Mouse (Mus musculus) lung, adult 2 months (tissue): Measurements from ENCODE around the gene Zfp827. TPM values are rescaled to one million over a fixed set of nuclear protein-coding genes. Genes with fewer than 3 reads are reported as not detected.

ENCODE experiments used
- DNase-seq: peaks from one replicate; pipeline ENCODE4 v3.0.0; 2022
- H3K4me1 ChIP-seq: fragments of 200-500 bp; 2 replicates; pipeline ENCODE4 v1.6.1; 2011; ENCODE audit warnings: low read length; ENCODE audit not compliant: control insufficient read depth, insufficient read depth
- H3K4me3 ChIP-seq: fragments of 200-500 bp; replicated peaks from 2 replicates; pipeline ENCODE3; 2011; ENCODE audit warnings: low read depth, mild to moderate bottlenecking, control low read depth, low read length; ENCODE audit errors: extremely low read depth
- CTCF ChIP-seq: fragments of 200-500 bp; IDR thresholded peaks from 2 replicates; pipeline ENCODE4 v1.5.1; 2011; ENCODE audit warnings: mild to moderate bottlenecking, low read length, control low read depth; ENCODE audit not compliant: insufficient read depth
- POLR2A ChIP-seq: fragments of 200-500 bp; IDR thresholded peaks from 2 replicates; pipeline ENCODE4 v1.6.1; 2011; ENCODE audit warnings: low read depth, mild to moderate bottlenecking, control low read depth, low read length, borderline replicate concordance; ENCODE audit errors: extremely low read depth
- WGBS: fragments of 180-500 bp; shearing (Covaris S2); methylation state at CpG from one replicate; pipeline ENCODE4 v1.1.7; 2018; 5-methylcytosine and 5-hydroxymethylcytosine counted together
- polyA plus RNA-seq: library from polyadenylated mRNA; depleted of rRNA; stranded (reverse); fragments of >200 nt; gene quantifications from 2 replicates; pipeline ENCODE4 v1.2.3, GENCODE M21; 2012; rRNA removed

Gene Zfp827
- polyA plus RNA-seq, 1 experiment, result 9.6 TPM

DNA sequence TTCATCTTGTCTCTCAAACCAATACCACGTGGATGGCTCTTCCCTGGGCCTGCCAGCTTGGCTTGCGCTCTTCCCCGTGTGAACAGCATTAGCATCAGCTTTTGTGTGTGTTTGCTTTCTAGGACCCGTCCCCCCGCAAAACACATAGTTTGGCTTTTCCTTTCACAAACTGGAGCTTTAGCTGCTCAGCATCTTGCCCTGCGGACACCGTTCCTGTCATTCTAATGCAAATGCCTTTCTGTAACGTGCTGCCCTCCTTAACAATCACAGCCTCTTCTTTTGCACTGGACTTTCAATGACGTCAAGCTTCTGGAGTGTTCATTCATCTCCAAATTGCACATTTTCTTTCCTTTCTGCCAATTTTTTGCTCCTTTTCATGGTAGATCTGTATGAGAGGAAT, 196.1 kb downstream of the Zfp827 start:
- DNase-seq, result no peak
- no peak for TF ChIP-seq CTCF
- no peak for TF ChIP-seq POLR2A
- H3K4me3 ChIP-seq, result no peak overlapping the region
- H3K4me1 ChIP-seq, result no peaks in the 10 kb centered on the region
- WGBS, result 93% methylated on average over 9 of the region's 9 CpGs

DNA sequence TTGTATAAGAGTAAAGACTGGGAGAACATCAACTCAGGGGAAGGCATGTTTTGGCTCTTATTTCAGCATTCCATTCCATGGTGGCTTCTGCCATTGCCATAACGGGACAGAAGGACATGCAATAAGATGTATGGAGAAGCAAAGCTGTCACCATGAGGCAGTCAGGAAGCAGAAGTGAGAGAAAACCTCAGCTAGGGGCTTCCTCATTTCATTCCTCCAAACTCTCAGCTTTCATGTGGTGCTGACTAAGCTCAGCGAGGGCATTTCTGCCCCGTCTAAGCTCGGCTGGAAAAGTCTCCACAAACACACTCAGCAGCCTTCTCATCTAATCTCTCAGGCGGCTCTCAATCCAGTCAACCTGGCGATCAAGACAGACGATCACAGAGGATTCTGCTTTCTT, 197.3 kb downstream of the Zfp827 start:
- Histone ChIP-seq H3K4me3 (no peak overlapping the region), H3K4me1 (no peaks in the 10 kb centered on the region)
- no peak for DNase-seq
- TF ChIP-seq POLR2A (no peak), CTCF (no peak)
- 56% methylated on average over 7 of the region's 7 CpGs for WGBS

DNA sequence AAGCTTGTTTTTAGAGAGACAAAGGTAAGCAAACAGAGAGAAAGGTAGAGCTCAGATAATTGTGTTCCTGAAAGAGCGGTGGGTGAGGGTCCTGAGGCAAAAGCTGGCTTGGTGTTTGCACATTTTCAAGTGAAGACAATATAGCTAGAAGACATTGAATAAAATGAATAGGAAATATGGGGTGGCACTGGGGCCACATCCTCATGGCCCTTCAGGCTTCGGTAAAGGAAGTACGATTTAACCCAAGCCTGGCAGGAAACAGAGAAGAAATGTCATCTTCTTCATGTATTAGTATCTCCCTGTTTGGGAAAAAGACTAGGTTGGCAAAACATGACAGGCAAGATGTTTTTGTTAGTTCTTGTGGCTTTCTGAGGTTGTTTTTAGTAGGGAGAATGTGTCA, 197.8 kb downstream of the Zfp827 start:
- Histone ChIP-seq H3K4me1 (no peaks in the 10 kb centered on the region), H3K4me3 (no peak overlapping the region)
- DNase-seq, result no peak
- TF ChIP-seq CTCF (no peak), POLR2A (no peak)
- 73% methylated on average over 3 of the region's 3 CpGs for WGBS

DNA sequence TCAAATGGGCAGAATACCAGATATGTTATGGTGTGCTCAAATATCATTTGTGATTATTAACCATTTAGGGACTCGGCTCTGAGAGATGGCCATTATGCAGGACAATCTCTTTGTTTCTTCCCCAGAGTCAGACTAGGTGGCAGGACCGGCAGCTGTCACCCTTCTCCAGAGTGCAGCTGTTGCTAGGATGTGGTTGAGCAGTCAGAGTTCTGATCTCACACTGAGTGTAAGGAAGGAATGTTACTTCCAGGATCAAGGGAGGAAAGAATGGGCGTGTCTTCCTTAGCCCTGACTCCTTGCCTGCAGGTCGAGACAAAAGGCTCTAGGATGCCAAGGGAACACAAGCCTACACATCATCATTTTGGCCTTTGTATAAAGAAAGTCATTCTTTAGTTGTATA, 199.0 kb downstream of the Zfp827 start:
- no peak for DNase-seq
- TF ChIP-seq POLR2A, result no peak
- no peak for TF ChIP-seq CTCF
- Histone ChIP-seq H3K4me3 (no peak overlapping the region), H3K4me1 (no peaks in the 10 kb centered on the region)
- WGBS, result 75% methylated on average over 4 of the region's 4 CpGs

DNA sequence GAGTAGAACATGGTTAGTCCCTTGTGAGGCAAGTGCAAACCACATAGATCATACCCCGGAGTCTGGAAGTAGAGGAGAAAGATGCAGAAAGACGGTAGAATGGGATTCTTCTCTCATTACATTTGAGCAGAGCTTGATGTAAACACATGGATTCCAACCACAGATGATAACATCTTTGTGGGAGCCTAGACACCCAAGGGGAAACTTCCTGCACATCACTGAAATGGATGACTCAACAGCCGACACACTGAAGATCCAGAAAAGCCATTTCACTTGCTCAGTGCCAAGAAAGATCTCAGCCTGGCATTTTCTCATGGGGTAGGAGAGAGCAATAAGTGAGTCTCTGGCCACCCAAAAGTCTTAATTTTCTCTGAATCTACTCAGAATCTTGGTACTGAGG, 199.7 kb downstream of the Zfp827 start:
- DNase-seq, result no peak
- TF ChIP-seq CTCF, result no peak
- no peak for TF ChIP-seq POLR2A
- Histone ChIP-seq H3K4me1 (no peaks in the 10 kb centered on the region), H3K4me3 (no peak overlapping the region)
- WGBS, result 71% methylated on average over 3 of the region's 3 CpGs

DNA sequence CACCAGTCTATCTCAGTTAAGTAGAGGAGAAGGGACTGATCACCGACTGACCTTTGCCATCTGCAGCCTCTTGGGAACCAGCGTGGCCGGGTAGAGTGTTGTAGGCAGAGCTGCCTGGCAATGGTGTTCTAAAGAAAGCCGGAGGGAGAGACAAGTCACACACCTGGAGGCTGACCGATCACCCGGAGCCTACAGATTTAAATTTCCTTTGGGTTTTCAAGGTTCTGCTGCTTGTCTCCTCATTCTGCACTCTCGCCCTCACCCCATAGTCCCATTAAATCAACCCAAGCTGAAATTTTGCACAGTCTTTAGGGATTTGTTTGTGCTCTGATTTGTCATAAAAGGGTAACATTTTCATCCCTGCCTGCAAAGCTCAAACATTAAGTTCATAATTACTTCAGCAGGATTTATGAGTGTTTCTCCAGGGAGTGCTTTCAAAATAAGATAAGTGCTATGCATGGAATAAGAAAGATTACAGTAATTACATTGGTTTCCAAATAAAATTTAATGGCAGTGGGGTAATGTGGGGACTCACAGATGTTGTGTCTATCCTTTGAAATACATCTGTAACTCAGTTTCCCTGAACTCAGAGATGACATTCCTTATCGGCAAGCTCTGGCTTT, 201.1 kb downstream of the Zfp827 start:
- DNase-seq, result no peak
- no peak for TF ChIP-seq POLR2A
- no peak for TF ChIP-seq CTCF
- H3K4me1 ChIP-seq, result no peaks in the 10 kb centered on the region
- H3K4me3 ChIP-seq, result no peak overlapping the region
- 83% methylated on average over 8 of the region's 8 CpGs for WGBS

DNA sequence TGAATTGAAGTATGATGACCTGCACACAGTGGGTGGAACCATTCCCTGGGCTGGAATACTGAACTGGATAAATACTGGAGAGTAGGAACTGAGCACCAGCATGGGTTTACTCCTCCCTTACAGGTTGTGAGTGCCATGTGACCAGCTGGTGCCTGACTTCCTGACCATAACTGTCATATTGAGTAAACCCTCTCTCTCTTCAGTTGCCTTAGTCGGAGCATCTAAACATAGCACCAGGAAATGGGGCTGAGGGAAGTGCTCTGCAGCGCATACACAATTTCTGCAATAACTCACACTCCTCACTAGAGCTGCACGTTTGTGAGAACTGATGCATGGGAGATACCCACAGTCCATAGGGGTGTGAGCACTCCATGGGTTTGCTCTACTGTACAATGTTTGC, 211.1 kb downstream of the Zfp827 start:
- 39% methylated on average over 3 of the region's 3 CpGs for WGBS
- Histone ChIP-seq H3K4me3 (no peak overlapping the region), H3K4me1 (no peaks in the 10 kb centered on the region)
- TF ChIP-seq POLR2A, result no peak
- TF ChIP-seq CTCF, result no peak
- DNase-seq, result no peak

DNA sequence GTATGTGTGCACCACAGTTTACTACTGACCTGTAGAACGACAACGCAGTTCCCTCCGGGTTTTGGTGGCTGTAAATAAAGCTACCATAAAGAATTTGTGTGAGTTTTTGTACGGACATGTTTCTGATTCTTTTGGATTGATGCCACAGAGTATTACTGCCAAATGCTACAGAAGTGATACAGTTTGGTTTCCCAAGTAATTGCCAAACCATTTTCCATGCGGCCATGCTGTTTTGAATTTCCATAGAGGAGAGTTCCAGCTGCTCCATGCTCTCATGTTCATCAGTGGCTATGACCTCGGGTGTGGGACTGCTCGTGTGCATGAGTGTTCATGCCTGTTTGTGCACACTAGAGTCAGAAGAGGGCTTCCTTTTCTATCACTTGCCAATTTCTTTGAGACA, 211.8 kb downstream of the Zfp827 start:
- no peak for DNase-seq
- 70% methylated on average over 7 of the region's 7 CpGs for WGBS
- Histone ChIP-seq H3K4me3 (no peak overlapping the region), H3K4me1 (no peaks in the 10 kb centered on the region)
- TF ChIP-seq POLR2A (no peak), CTCF (no peak)

Other genes with a start within 250 kb of the Zfp827 start
- 4.2 and 8.5 TPM in 2 replicates for gene Lsm6, start 207.3 kb upstream of the Zfp827 start, polyA plus RNA-seq
- gene 1700011L22Rik, start 220.1 kb downstream of the Zfp827 start, polyA plus RNA-seq, result not detected in 2 replicates